Mouse (Mus musculus) E14TG2a.4 (cell line): ENCODE measurements at regions not wholly inside any gene's neighbourhood (a gene's known extent, or its start where the extent isn't known, plus 50 kb on each side); places are given as distances from the start of the nearest gene placed in this dataset.

Experiments used
- H3K27me3 ChIP-seq: 2 replicates; pipeline ENCODE4 v1.6.1; 2014; ENCODE audit warnings: low read length, control low read depth; ENCODE audit not compliant: insufficient read depth
- H3K36me3 ChIP-seq: 2 replicates; pipeline ENCODE4 v1.6.1; 2014; ENCODE audit warnings: low read length, control low read depth; ENCODE audit not compliant: insufficient read depth
- H3K4me1 ChIP-seq: replicated peaks from 2 replicates; pipeline ENCODE4 v1.6.1; 2014; ENCODE audit warnings: low read depth, low read length, control low read depth
- H3K4me3 ChIP-seq: replicated peaks from 2 replicates; pipeline ENCODE4 v1.5.1; 2014; ENCODE audit warnings: mild to moderate bottlenecking, low read length
- H3K9me3 ChIP-seq: 2 replicates; pipeline ENCODE4 v1.6.1; 2014; ENCODE audit warnings: low read length, control low read depth
- CTCF ChIP-seq: conservative IDR thresholded peaks from 2 replicates; pipeline ENCODE4 v1.5.1; 2014; ENCODE audit warnings: low read length
- NANOG ChIP-seq: IDR thresholded peaks from 2 replicates; pipeline ENCODE4 v1.6.1; 2014; ENCODE audit warnings: borderline replicate concordance, low read length, mixed read lengths
- POU5F1 ChIP-seq: IDR thresholded peaks from 2 replicates; pipeline ENCODE4 v1.6.1; 2014; ENCODE audit warnings: low read length, borderline replicate concordance

GRCm38 (mm10) chr1:42107925-42108324 is 587.6 kb upstream of the Pou3f3 start:
- Histone ChIP-seq H3K9me3 (peaks cover 4% of the 10 kb centered on the region; the same call in 1 of the 2 replicates), H3K36me3 (no peaks in the 10 kb centered on the region), H3K27me3 (no peaks in the 10 kb centered on the region), H3K4me3 (no peak overlapping the region), H3K4me1 (peaks cover 21% of the 10 kb centered on the region)
- TF ChIP-seq POU5F1 (no peak), CTCF (no peak), NANOG (no peak)

GRCm38 (mm10) chr1:42152175-42152790 is 543.3 kb upstream of the Pou3f3 start:
- no peak overlapping the region for H3K4me3 ChIP-seq
- no peaks in the 10 kb centered on the region for H3K4me1 ChIP-seq
- H3K36me3 ChIP-seq, result no peaks in the 10 kb centered on the region
- TF ChIP-seq POU5F1, result no peak
- TF ChIP-seq NANOG, result no peak
- no peak for TF ChIP-seq CTCF
- H3K9me3 ChIP-seq, result no peaks in the 10 kb centered on the region
- H3K27me3 ChIP-seq, result no peaks in the 10 kb centered on the region

DNA sequence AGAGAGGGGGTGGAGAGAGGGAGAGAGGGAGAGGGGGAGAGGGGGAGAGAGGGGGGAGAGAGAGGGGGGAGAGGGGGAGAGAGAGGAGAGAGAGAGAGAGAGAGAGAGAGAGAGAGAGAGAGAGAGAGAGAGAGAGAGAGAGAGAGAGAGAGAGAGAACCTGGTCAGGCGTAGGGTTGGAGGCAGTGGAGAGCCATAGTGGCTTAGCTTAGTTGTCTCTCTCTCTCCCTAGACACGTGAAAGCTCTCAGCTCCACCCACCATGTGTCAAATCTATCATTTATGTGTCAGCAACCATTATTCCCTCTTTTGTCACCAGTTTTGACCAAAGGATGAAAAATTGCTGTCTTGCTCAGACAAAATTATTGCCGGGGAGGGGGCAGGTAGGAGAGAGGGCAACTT is 542.7 kb upstream of the Pou3f3 start:
- Histone ChIP-seq H3K4me1 (no peaks in the 10 kb centered on the region), H3K27me3 (no peaks in the 10 kb centered on the region), H3K4me3 (no peak overlapping the region), H3K36me3 (no peaks in the 10 kb centered on the region), H3K9me3 (no peaks in the 10 kb centered on the region)
- no peak for TF ChIP-seq POU5F1

GRCm38 (mm10) chr1:42167790-42168572 is 527.6 kb upstream of the Pou3f3 start:
- H3K4me3 ChIP-seq, result no peak overlapping the region
- no peaks in the 10 kb centered on the region for H3K36me3 ChIP-seq
- TF ChIP-seq POU5F1 (no peak), CTCF (no peak), NANOG (no peak)
- H3K27me3 ChIP-seq, result no peaks in the 10 kb centered on the region
- no peaks in the 10 kb centered on the region for H3K4me1 ChIP-seq
- peaks cover 4% of the 10 kb centered on the region; the same call in 1 of the 2 replicates for H3K9me3 ChIP-seq

DNA sequence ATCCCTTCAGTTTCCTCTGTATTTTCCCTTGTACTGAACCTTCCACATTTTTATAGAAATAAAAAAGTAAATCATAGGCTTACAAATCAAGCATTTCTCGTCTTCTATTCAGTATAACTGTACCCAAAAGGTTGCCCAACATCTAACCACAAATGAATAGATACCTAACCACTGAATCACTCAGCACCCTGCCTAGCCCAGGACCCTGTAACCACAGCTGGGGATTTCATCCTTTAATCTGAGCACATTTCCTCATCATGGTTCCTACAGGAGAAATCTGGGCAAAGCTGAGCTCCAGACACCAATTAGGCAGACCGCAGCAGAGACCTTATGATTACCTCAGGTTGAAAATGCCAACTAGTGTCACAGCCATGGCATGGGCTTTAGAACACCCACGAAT is 526.1 kb upstream of the Pou3f3 start:
- TF ChIP-seq NANOG (no peak), CTCF (no peak), POU5F1 (no peak)

DNA sequence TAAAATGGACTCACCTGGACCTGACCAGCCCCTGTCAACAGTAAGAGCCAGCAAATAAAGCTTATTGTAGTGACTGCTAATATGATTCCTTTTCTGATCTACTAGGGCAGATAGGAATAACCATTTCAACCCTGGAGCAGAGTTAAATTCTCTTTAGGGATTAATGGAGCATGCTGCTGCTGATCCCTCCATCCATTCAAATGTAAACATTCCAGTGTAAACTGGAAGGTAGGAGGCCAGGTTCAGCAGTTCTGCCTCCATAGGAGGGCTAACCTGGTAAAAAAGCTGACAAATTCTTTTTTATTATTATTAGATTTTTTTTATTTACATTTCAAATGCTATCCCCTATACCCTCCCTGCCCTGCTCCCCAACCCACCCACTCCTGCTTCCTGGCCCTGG is 509.3 kb upstream of the Pou3f3 start:
- no peaks in the 10 kb centered on the region for H3K36me3 ChIP-seq
- peaks cover 10% of the 10 kb centered on the region for H3K4me1 ChIP-seq
- H3K27me3 ChIP-seq, result peaks cover 17% of the 10 kb centered on the region
- H3K9me3 ChIP-seq, result no peaks in the 10 kb centered on the region; the same call in 1 of the 2 replicates
- TF ChIP-seq NANOG, result peak; percentile 62
- no peak for TF ChIP-seq POU5F1
- no peak for TF ChIP-seq CTCF
- H3K4me3 ChIP-seq, result no peak overlapping the region

More for the DNA sequence above, 526.1 kb upstream of the Pou3f3 start:
- Histone ChIP-seq H3K4me1 (no peaks in the 10 kb centered on the region), H3K27me3 (no peaks in the 10 kb centered on the region), H3K4me3 (no peak overlapping the region), H3K36me3 (no peaks in the 10 kb centered on the region), H3K9me3 (peaks cover 4% of the 10 kb centered on the region; the same call in 1 of the 2 replicates)

GRCm38 (mm10) chr1:42228098-42228497 is 467.5 kb upstream of the Pou3f3 start:
- Histone ChIP-seq H3K36me3 (no peaks in the 10 kb centered on the region), H3K9me3 (no peaks in the 10 kb centered on the region), H3K4me3 (no peak overlapping the region), H3K4me1 (0 out of 2 replicates have a peak, but pooled peaks cover 3% of the 10 kb centered on the region), H3K27me3 (peaks cover 3% of the 10 kb centered on the region; the same call in 1 of the 2 replicates)
- TF ChIP-seq CTCF, result no peak
- no peak for TF ChIP-seq NANOG
- TF ChIP-seq POU5F1, result no peak

DNA sequence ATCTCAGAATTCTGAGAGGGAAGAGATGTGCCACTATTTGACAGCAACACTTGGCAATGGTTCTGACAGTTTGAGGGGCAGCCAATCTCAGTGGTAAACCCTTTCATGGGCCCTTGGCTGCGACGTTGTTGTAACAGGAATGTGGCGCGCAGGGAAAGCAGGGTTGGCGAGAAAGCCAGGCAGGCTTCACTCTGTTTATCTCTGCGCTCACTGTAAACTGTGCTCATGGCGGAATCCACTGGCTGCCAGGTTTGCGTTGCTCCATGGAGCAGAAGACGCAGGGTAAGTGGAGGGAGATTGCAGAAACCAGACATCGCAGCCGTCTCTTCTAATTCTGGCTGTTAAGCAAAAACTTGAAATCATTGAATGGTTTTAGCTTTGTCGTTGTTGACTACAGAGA is 465.9 kb upstream of the Pou3f3 start:
- no peaks in the 10 kb centered on the region for H3K9me3 ChIP-seq
- H3K4me1 ChIP-seq, result 0 out of 2 replicates have a peak, but pooled peaks cover 3% of the 10 kb centered on the region
- no peaks in the 10 kb centered on the region for H3K36me3 ChIP-seq
- no peak overlapping the region for H3K4me3 ChIP-seq
- peaks cover 3% of the 10 kb centered on the region; the same call in 1 of the 2 replicates for H3K27me3 ChIP-seq
- no peak for TF ChIP-seq CTCF
- TF ChIP-seq NANOG, result no peak
- TF ChIP-seq POU5F1, result no peak
